Mouse (Mus musculus) liver, embryonic 14.5 days (tissue): ENCODE data around the gene Adamts17. TPM values are rescaled to one million over a fixed set of nuclear protein-coding genes. Genes with fewer than 3 reads are reported as not detected.

Experiments
- ATAC-seq: fragments of 200-750 bp; cut with Nextera tagmentation; 2 replicates; pipeline ENCODE4 v1.8.0; 2017; ENCODE audit warnings: moderate number of reproducible peaks, mild to moderate bottlenecking, moderate library complexity; ENCODE audit not compliant: insufficient read depth
- DNase-seq, 3 experiments: peaks; one replicate each; pipeline ENCODE4 v3.0.0-alpha.2; 2012 to 2013; ENCODE audit warnings: low read depth in 3 of 3, low spot score in 3 of 3
- H3K27ac ChIP-seq: fragments of 300-500 bp; sonication (generic); 2 replicates; pipeline ENCODE4 v1.5.1; 2014; ENCODE audit warnings: moderate library complexity, mild to moderate bottlenecking, control low read depth, inconsistent platforms
- H3K27me3 ChIP-seq: fragments of 300-500 bp; sonication (generic); 2 replicates; pipeline ENCODE4 v1.6.1; 2014; ENCODE audit warnings: mild to moderate bottlenecking, low read length, moderate library complexity; ENCODE audit not compliant: control insufficient read depth, insufficient read depth
- H3K36me3 ChIP-seq: fragments of 300-500 bp; sonication (generic); replicated peaks from 2 replicates; pipeline ENCODE4 v1.6.1; 2014; ENCODE audit warnings: low read depth; ENCODE audit not compliant: control insufficient read depth, insufficient read depth
- H3K4me1 ChIP-seq, 2 experiments: fragments of 200-500 bp in 1 of 2; fragments of 300-500 bp in 1 of 2; sonication (generic) in 1 of 2; replicated peaks; 2 replicates each; pipeline ENCODE4 v1.6.1; 2012 to 2014; ENCODE audit warnings: antibody characterized with exemption in 1 of 2, inconsistent platforms in 1 of 2, low read length in 1 of 2; ENCODE audit not compliant: control insufficient read depth in 2 of 2, insufficient read depth in 2 of 2
- H3K4me2 ChIP-seq: fragments of 300-500 bp; sonication (generic); 2 replicates; pipeline ENCODE4 v1.6.1; 2014; ENCODE audit warnings: low read depth, mild to moderate bottlenecking, control low read depth, moderate library complexity
- H3K4me3 ChIP-seq, 2 experiments: fragments of 200-500 bp in 1 of 2; fragments of 300-500 bp in 1 of 2; sonication (generic) in 1 of 2; 2 replicates each; pipeline ENCODE4 v1.5.1; 2012 to 2014; ENCODE audit warnings: low read depth in 2 of 2, low read length in 2 of 2, mild to moderate bottlenecking in 2 of 2, control low read depth in 1 of 2, inconsistent platforms in 1 of 2, moderate library complexity in 1 of 2; ENCODE audit not compliant: insufficient read depth in 1 of 2
- H3K9ac ChIP-seq: fragments of 300-500 bp; sonication (generic); replicated peaks from 2 replicates; pipeline ENCODE4 v1.6.1; 2014; ENCODE audit warnings: mild to moderate bottlenecking, control low read depth, moderate library complexity
- H3K9me3 ChIP-seq: fragments of 300-500 bp; sonication (generic); 2 replicates; pipeline ENCODE4 v1.6.1; 2016; ENCODE audit warnings: low read length, mixed read lengths; ENCODE audit not compliant: control insufficient read depth
- CTCF ChIP-seq: IDR thresholded peaks from 2 replicates; pipeline ENCODE4 v1.5.1; 2016; ENCODE audit warnings: antibody characterized with exemption, low read depth, control low read depth
- EP300 ChIP-seq: IDR thresholded peaks from 2 replicates; pipeline ENCODE4 v1.6.1; 2016; ENCODE audit warnings: antibody characterized with exemption, low read depth
- WGBS: fragments of 180-500 bp; shearing (Covaris S2); extraction: QIAGEN DNeasy Blood & Tissue Kit; methylation state at CpG from one replicate; pipeline ENCODE4 v1.1.7; 2014; ENCODE audit not compliant: insufficient replicate concordance; 5-methylcytosine and 5-hydroxymethylcytosine counted together
- polyA plus RNA-seq, 2 experiments: library from polyadenylated mRNA; depleted of rRNA in 1 of 2; stranded (reverse) in 1 of 2; unstranded in 1 of 2; fragments of >200 nt; fragmentation: Nextera tagmentation in 1 of 2; extraction: Ambion mirVana in 1 of 2; gene quantifications; 2 replicates each; pipeline versions ENCODE4 v1.2.1 to v1.2.3; 2012 to 2014

Gene Adamts17
- polyA plus RNA-seq, 2 experiments: 0.15 TPM; not detected in 1

DNA sequence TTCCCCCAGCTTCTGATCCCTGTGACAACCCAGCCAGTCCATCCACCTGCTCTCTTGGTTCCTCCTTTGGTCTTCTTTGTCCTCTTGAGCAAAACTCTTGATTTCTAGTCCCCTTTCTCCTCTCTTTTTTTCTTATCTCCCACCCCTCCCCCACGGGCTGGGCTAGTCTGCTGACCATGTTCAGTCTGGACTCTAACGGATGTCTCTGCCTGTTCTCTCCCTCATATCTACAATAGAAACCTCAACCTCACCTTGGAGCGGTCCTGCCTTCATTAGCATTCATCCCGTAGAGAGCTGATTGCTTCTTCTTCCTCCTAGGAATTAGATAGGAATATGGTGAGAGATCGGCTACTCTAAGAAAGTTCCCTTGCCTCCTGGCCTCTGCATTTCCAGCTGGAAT, 8.7 kb upstream of the Adamts17 start:
- no peak overlapping the region for H3K27ac ChIP-seq

DNA sequence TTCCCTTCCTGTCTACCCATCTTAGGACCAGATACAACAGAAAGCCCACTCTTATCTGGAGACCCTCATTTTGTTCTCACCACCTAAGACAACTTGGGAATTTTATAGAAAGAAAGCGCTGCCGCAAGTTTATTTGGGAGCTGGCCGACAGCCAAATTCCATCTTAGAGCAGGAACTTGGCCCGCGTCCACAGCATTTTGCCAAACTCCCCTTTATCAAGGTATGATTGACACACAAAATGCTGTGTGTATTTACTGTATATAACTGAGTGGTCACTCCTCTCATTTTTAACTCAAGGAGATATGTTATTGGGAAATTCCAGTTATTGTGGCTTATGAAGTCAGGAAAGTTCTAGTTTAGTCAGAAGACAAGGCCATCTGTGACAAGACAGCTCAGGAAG, 8.2 kb upstream of the Adamts17 start:
- 88% methylated on average over 5 of the region's 5 CpGs for WGBS
- H3K9me3 ChIP-seq: no peaks in the 10 kb centered on the region
- TF ChIP-seq CTCF (no peak), EP300 (no peak)
- H3K4me1 ChIP-seq: no peaks in the 10 kb centered on the region
- no peaks in the 10 kb centered on the region for H3K36me3 ChIP-seq
- H3K27ac ChIP-seq: no peak overlapping the region
- H3K4me2 ChIP-seq: no peak overlapping the region
- no peak overlapping the region for H3K9ac ChIP-seq
- H3K4me3 ChIP-seq: no peak overlapping the region
- no peak for ATAC-seq
- no peaks in the 10 kb centered on the region for H3K27me3 ChIP-seq
- no peak for DNase-seq

More for the DNA sequence above, 8.7 kb upstream of the Adamts17 start:
- Histone ChIP-seq H3K9me3 (no peaks in the 10 kb centered on the region), H3K27me3 (no peaks in the 10 kb centered on the region), H3K4me2 (no peak overlapping the region), H3K4me1 (no peaks in the 10 kb centered on the region), H3K9ac (no peak overlapping the region), H3K36me3 (no peaks in the 10 kb centered on the region), H3K4me3 (no peak overlapping the region)
- 47% methylated on average over 5 of the region's 5 CpGs for WGBS
- ATAC-seq (no peak), DNase-seq (no peak)
- no peak for TF ChIP-seq EP300
- TF ChIP-seq CTCF: no peak

DNA sequence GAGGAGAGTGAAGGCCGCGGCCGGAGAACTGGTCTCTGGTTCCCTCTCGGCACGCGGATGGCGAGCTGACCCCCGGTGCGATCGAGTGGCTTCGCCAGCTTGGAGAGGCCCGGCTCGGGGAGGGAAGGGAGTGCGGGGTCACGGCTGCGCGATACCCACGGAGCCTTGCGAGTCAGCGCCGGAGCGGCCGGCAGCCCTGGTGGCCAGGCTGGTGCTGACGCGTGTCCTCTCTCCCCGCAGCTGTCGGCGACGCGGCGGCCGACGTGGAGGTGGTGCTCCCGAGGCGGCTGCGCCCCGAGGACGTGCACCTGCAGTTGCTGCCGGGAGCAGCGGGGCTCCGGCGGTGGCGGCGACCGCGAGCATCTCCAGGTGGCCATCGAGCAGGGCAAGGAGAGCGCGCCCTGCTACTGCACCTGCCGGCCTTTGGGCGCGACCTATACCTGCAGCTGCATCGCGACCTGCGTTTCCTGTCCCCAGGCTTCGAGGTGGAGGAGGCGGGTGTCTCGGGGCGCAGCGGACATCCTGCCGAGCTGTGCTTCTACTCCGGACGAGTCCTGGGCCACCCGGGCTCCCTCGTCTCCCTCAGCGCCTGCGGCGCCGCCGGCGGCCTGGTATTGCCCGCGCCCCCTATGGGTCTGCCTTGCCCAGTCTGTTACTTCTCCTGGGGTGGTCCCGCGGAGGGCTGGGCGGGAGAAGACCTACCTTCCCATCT, 629 bp downstream of the Adamts17 start:
- DNase-seq (no peak), ATAC-seq (peak; percentile 13; the same call in 1 of the 2 replicates)
- Histone ChIP-seq H3K4me2 (peak overlapping the region; percentile 65), H3K9ac (no peak overlapping the region), H3K27ac (no peak overlapping the region), H3K4me1 (no peaks in the 10 kb centered on the region), H3K4me3 (peak overlapping the region; percentile 46 to 48), H3K36me3 (no peaks in the 10 kb centered on the region), H3K9me3 (no peaks in the 10 kb centered on the region), H3K27me3 (peaks cover 23% of the 10 kb centered on the region)
- TF ChIP-seq EP300: no peak
- peak; percentile 26; the same call in 1 of the 2 replicates for TF ChIP-seq CTCF
- WGBS: under 1% methylated on average over 68 of the region's 76 CpGs

DNA sequence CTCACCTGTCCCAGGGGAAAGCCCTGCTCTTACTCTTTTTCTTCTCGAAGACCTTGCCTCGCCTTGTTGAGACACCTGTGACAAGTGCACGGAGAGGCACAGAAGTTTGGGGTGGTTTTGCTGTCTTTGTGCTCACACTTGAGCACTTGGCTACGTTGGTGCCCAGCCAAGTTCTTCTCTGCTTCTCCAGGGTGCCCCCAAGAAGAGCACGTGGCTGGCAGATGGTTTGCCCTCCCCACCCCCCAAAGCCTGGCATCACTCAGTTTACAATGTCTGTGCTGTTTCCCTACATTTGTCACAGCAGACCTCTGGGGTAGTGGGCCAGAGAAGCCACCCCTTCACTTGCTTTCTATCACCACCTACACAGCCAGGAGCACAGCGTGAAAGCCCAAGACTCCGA, 1.6 kb downstream of the Adamts17 start:
- H3K4me3 ChIP-seq: no peak overlapping the region
- ATAC-seq: no peak

DNA sequence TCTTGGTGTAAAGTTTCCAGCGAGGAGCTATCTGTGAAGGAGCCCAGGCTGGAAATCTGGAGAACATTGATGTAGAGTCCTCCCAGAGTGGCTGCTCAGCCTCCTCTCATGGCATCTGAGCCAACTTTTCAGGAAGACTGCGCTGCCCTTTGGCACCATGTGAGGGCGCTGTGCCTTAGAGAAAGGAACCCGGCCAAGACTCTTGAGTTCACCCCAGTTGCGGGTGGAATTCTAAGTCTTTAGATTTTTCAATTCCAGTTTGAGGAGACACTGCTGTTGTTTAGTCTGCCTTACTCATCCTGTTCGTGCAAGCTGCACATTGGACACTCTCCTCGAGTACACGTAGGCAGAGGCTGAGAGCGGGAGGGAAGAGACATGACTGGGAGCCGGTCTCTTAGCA, 2.5 kb downstream of the Adamts17 start:
- no peak overlapping the region for H3K27ac ChIP-seq

More for the DNA sequence above, 1.6 kb downstream of the Adamts17 start:
- Histone ChIP-seq H3K9me3 (no peaks in the 10 kb centered on the region), H3K4me1 (no peaks in the 10 kb centered on the region), H3K9ac (no peak overlapping the region), H3K4me2 (no peak overlapping the region), H3K36me3 (no peaks in the 10 kb centered on the region), H3K27me3 (peaks cover 23% of the 10 kb centered on the region), H3K27ac (no peak overlapping the region)
- TF ChIP-seq CTCF (no peak), EP300 (no peak)
- 60% methylated on average over 7 of the region's 7 CpGs for WGBS
- DNase-seq: no peak

More for the DNA sequence above, 2.5 kb downstream of the Adamts17 start:
- H3K4me3 ChIP-seq: no peak overlapping the region
- H3K4me2 ChIP-seq: no peak overlapping the region
- DNase-seq (peak in 1 of 3 experiments; percentile 6), ATAC-seq (no peak)
- no peak overlapping the region for H3K9ac ChIP-seq
- 43% methylated on average over 10 of the region's 10 CpGs for WGBS
- peaks cover 23% of the 10 kb centered on the region for H3K27me3 ChIP-seq
- no peaks in the 10 kb centered on the region for H3K9me3 ChIP-seq
- TF ChIP-seq CTCF: peak; percentile 52
- no peak for TF ChIP-seq EP300
- no peaks in the 10 kb centered on the region for H3K36me3 ChIP-seq
- H3K4me1 ChIP-seq: peaks cover 0 to 3% of the 10 kb centered on the region in 2 experiments; a peak in 1 of 4 replicates
